Mouse (Mus musculus) thymus, adult 2 months (tissue): ENCODE results near the gene Rps24. TPM values are rescaled to one million over a fixed set of nuclear protein-coding genes. Genes with fewer than 3 reads are reported as not detected.
"Not testable (repeated sequence)": the region's sequence is repeated elsewhere in the genome, so short reads cannot be mapped to it uniquely, and the experiment has no call there.

ENCODE experiments used
- DNase-seq: peaks from one replicate; pipeline ENCODE4 v3.0.0; 2021
- H3K27ac ChIP-seq: fragments of 200-500 bp; 2 replicates; pipeline ENCODE4 v1.5.1; 2012; ENCODE audit warnings: low read length, control low read depth; ENCODE audit not compliant: control insufficient read depth, insufficient read depth
- H3K27me3 ChIP-seq: fragments of 200-500 bp; 2 replicates; pipeline ENCODE4 v1.6.1; 2012; ENCODE audit warnings: mild to moderate bottlenecking, low read length, moderate library complexity, mixed read lengths; ENCODE audit not compliant: control insufficient read depth, insufficient read depth
- H3K36me3 ChIP-seq: fragments of 200-500 bp; 2 replicates; pipeline ENCODE4 v1.6.1; 2012; ENCODE audit warnings: mild to moderate bottlenecking, low read length, moderate library complexity; ENCODE audit not compliant: control insufficient read depth, insufficient read depth
- H3K4me1 ChIP-seq: fragments of 200-500 bp; replicated peaks from 2 replicates; pipeline ENCODE4 v1.6.1; 2012; ENCODE audit warnings: low read length; ENCODE audit not compliant: control insufficient read depth, insufficient read depth
- H3K4me3 ChIP-seq: fragments of 200-500 bp; 2 replicates; pipeline ENCODE4 v1.5.1; 2012; ENCODE audit warnings: mild to moderate bottlenecking, low read length, control low read depth, moderate library complexity; ENCODE audit not compliant: control insufficient read depth, insufficient read depth
- CTCF ChIP-seq: fragments of 200-500 bp; IDR thresholded peaks from 2 replicates; pipeline ENCODE4 v1.5.1; 2012; ENCODE audit warnings: mild to moderate bottlenecking, control low read depth, low read length, moderate library complexity, borderline replicate concordance; ENCODE audit not compliant: control insufficient read depth, poor library complexity, insufficient read depth; ENCODE audit errors: extremely low read depth
- POLR2A ChIP-seq: fragments of 200-500 bp; IDR thresholded peaks from 2 replicates; pipeline ENCODE4 v1.6.1; 2012; ENCODE audit warnings: mild to moderate bottlenecking, low read length, control low read depth, moderate library complexity; ENCODE audit not compliant: control insufficient read depth, poor library complexity, insufficient read depth; ENCODE audit errors: extremely low read depth
- WGBS: fragments of 180-500 bp; shearing (Covaris S2); methylation state at CpG from one replicate; pipeline ENCODE4 v1.1.7; 2018; 5-methylcytosine and 5-hydroxymethylcytosine counted together
- polyA plus RNA-seq: library from polyadenylated mRNA; depleted of rRNA; stranded (reverse); fragments of >200 nt; gene quantifications from 2 replicates; pipeline ENCODE4 v1.2.3, GENCODE M21; 2012; rRNA removed

Rps24 gene
- polyA plus RNA-seq, result 1,148 and 1,323 TPM in 2 replicates

DNA sequence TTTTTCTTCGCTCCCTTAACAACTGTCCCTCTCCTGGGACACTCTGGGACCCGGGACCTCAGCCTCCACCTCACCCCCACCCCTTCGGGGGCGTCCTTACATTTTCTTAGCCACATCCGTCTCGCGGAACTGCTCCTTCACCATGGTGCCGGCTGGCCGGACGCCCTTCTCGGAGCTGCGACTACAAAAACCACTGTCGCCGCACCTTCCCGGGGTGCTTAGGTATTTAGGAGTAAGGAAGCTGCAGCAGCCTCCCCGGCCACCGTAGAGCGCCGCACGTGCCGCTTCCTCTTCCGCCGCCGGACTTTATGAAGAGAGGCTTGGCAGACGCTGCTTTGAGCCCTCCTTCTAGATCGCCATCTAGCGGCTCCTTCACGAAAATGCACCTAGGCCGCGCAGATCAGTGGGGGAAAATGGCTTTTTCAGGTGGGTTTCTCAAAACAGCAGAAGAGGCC lies at the start of gene Rps24, which contains the start of gene Polr3a:
TSS of gene Rps24 (plus strand) at position 353 of the 455 bp plus-strand sequence.
TSS of gene Polr3a (minus strand) at position 286 of the 455 bp plus-strand sequence.
- Histone ChIP-seq H3K36me3 (peaks cover 23% of the 10 kb centered on the region), H3K27ac (no peak within 1 kb of the TSS)
- WGBS, result under 1% methylated on average over 30 of the region's 30 CpGs

DNA sequence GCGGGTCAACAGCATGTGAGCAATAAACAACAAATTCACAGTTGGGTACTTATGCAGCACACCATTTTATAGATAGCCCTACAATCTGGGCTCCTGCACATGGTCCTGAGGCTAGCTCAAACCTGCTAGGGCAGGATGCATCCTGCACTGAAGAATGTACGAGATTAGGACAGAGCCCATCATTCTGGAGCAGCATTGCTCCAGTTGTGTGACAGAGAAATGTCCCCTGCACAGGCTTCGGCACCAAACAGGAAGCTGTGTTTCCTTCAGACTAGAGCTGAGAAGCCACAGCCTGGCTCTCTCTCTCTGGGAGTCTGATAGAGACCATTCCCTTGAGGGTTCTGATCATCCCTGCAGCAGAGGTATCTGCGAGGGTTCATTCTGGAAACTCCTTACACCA lies 43.4 kb upstream of the Rps24 start:
- H3K4me3 ChIP-seq, DNase-seq, H3K27me3 ChIP-seq, H3K27ac ChIP-seq, H3K4me1 ChIP-seq: not testable (repeated sequence)
- peaks cover 13% of the 10 kb centered on the region for H3K36me3 ChIP-seq
- WGBS, result 35% methylated on average over 4 of the region's 4 CpGs

More for the DNA sequence above, at the start of gene Rps24, which contains the start of gene Polr3a:
- TF ChIP-seq CTCF, result peak; percentile 91
- no peak for TF ChIP-seq POLR2A
- H3K27me3 ChIP-seq, result no peaks in the 10 kb centered on the region
- peak within 1 kb of the TSS; percentile 60 for H3K4me3 ChIP-seq
- peaks cover 12% of the 10 kb centered on the region for H3K4me1 ChIP-seq
- peak; percentile 90 for DNase-seq

DNA sequence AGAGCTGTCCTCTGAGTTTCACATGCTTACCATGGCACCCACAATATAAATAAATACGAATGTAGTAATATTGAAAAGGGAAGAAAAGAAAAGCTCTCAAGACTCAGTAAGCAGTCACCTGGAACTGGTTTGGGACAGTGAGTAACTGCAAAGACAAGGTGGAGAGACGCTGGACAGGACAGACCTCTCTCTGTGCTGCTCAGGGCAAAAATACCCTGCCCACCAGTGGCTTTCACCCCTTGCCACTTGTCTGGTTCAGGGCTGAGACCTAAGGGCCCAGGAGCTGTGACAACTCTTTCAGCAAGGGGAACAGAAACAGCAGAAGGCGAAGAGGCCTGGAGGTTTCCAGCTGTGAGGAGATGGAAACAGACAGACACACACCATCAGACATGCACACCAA lies 28.7 kb upstream of the Rps24 start:
- Histone ChIP-seq H3K27me3 (no peaks in the 10 kb centered on the region), H3K36me3 (peaks cover 57% of the 10 kb centered on the region), H3K4me1 (no peaks in the 10 kb centered on the region), H3K4me3 (no peak overlapping the region), H3K27ac (no peak overlapping the region)
- TF ChIP-seq POLR2A (no peak), CTCF (no peak)
- WGBS, result 93% methylated on average over 3 of the region's 3 CpGs
- no peak for DNase-seq

GRCm38 (mm10) chr14:24468806-24469205 lies 18.1 kb upstream of the Rps24 start:
- WGBS, result 92% methylated on average over 6 of the region's 6 CpGs
- no peaks in the 10 kb centered on the region for H3K27me3 ChIP-seq
- no peak for TF ChIP-seq POLR2A
- TF ChIP-seq CTCF, result no peak
- no peak overlapping the region for H3K4me3 ChIP-seq
- H3K36me3 ChIP-seq, result peaks cover 68% of the 10 kb centered on the region
- DNase-seq, result no peak
- H3K4me1 ChIP-seq, result no peaks in the 10 kb centered on the region
- no peak overlapping the region for H3K27ac ChIP-seq

DNA sequence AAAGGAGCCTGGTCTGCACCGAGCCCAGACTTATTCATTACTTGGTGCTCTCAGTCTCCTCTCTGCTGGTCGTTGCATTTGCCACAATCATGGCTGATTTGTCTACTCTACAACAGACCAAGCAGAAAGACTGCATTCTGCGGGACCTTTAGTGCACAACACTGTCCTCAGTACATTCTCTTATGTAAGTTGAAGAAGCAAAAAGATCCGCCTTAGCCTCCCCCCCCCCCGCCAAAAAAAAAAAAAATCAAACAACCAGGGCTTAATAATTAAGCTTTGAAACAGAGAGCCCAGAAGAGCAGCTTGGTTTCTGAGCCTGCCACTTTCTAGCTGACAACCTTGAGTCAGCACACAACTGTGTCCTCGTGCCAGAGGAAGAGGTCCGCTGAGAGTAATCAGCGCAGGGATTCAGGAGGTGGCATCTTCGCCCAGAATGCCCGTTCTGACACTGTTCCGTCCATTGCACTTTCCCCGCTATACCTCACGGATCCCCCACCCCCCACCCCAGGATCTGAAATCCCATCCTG lies 621 bp upstream of the Rps24 start:
- WGBS, result 4% methylated on average over 13 of the region's 13 CpGs
- TF ChIP-seq POLR2A (no peak), CTCF (no peak)
- peaks cover 12% of the 10 kb centered on the region for H3K4me1 ChIP-seq

DNA sequence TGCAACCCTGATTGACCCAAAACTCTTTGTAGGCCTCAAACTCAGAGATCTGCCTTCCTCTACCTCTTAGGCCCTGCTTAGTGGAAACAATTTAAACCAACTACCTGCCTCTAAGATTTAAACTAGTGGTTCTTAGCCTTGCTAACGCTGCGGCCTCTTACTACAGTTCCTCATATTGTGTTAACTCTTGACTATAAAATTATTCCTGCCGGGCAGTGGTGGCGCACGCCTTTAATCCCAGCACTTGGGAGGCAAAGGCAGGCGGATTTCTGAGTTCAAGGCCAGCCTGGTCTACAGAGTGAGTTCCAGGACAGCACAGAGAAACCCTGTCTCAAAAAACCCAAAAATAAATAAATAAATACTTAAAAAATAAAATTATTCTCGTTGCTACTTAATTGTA lies 2.8 kb downstream of the Rps24 start:
- not testable (repeated sequence) for H3K27ac ChIP-seq, H3K4me3 ChIP-seq, DNase-seq, H3K27me3 ChIP-seq
- 91% methylated on average over 7 of the region's 7 CpGs for WGBS
- peaks cover 12% of the 10 kb centered on the region for H3K4me1 ChIP-seq
- H3K36me3 ChIP-seq, result peaks cover 28% of the 10 kb centered on the region

More for the DNA sequence above, 621 bp upstream of the Rps24 start:
- Histone ChIP-seq H3K36me3 (peaks cover 28% of the 10 kb centered on the region), H3K4me3 (peak overlapping the region; percentile 60), H3K27ac (no peak overlapping the region), H3K27me3 (no peaks in the 10 kb centered on the region)
- DNase-seq, result no peak
